Mouse (Mus musculus) midbrain, embryonic 15.5 days (tissue): ENCODE measurements around the gene Slc27a2. TPM values are rescaled to one million over a fixed set of nuclear protein-coding genes. Genes with fewer than 3 reads are reported as not detected.

ENCODE experiments used
- ATAC-seq: fragments of 200-750 bp; cut with Nextera tagmentation; replicated peaks from 2 replicates; pipeline ENCODE4 v1.8.0; 2017; ENCODE audit warnings: moderate TSS enrichment
- H3K27ac ChIP-seq: fragments of 300-500 bp; sonication (generic); 2 replicates; pipeline ENCODE4 v1.5.1; 2015; ENCODE audit warnings: mild to moderate bottlenecking, inconsistent platforms
- H3K27me3 ChIP-seq: fragments of 300-500 bp; sonication (generic); replicated peaks from 2 replicates; pipeline ENCODE4 v1.6.1; 2015; ENCODE audit warnings: inconsistent platforms
- H3K36me3 ChIP-seq: fragments of 300-500 bp; sonication (generic); replicated peaks from 2 replicates; pipeline ENCODE4 v1.6.1; 2015; ENCODE audit warnings: inconsistent platforms
- H3K4me1 ChIP-seq: fragments of 300-500 bp; sonication (generic); 2 replicates; pipeline ENCODE4 v1.6.1; 2015; ENCODE audit warnings: inconsistent platforms
- H3K4me2 ChIP-seq: fragments of 300-500 bp; sonication (generic); 2 replicates; pipeline ENCODE4 v1.6.1; 2015; ENCODE audit warnings: inconsistent platforms, mild to moderate bottlenecking, moderate library complexity
- H3K4me3 ChIP-seq: fragments of 300-500 bp; sonication (generic); 2 replicates; pipeline ENCODE4 v1.5.1; 2015; ENCODE audit warnings: mild to moderate bottlenecking, inconsistent platforms
- H3K9ac ChIP-seq: fragments of 300-500 bp; sonication (generic); 2 replicates; pipeline ENCODE4 v1.6.1; 2015; ENCODE audit warnings: mild to moderate bottlenecking, inconsistent platforms
- H3K9me3 ChIP-seq: fragments of 300-500 bp; sonication (generic); 2 replicates; pipeline ENCODE4 v1.6.1; 2016; ENCODE audit warnings: inconsistent platforms
- WGBS: fragments of 180-500 bp; shearing (Covaris S2); methylation state at CpG from one replicate; pipeline ENCODE4 v1.1.7; 2015; ENCODE audit warnings: mixed read lengths; 5-methylcytosine and 5-hydroxymethylcytosine counted together
- polyA plus RNA-seq: library from polyadenylated mRNA; unstranded; fragments of >200 nt; fragmentation: Nextera tagmentation; extraction: Ambion mirVana; gene quantifications from 2 replicates; pipeline ENCODE4 v1.2.1, GENCODE M21; 2015

Gene Slc27a2
- polyA plus RNA-seq, 1 experiment from 2014 or later: 13.0 TPM

GRCm38 (mm10) chr2:126527461-126527860 lies 24.7 kb upstream of the Slc27a2 start:
- no peaks in the 10 kb centered on the region for H3K36me3 ChIP-seq
- no peak overlapping the region for H3K27ac ChIP-seq
- ATAC-seq: no peak
- no peak overlapping the region for H3K9ac ChIP-seq
- no peaks in the 10 kb centered on the region for H3K4me1 ChIP-seq
- no peak overlapping the region for H3K4me2 ChIP-seq
- H3K9me3 ChIP-seq: no peaks in the 10 kb centered on the region
- 92% methylated on average over 8 of the region's 8 CpGs for WGBS
- H3K27me3 ChIP-seq: no peaks in the 10 kb centered on the region
- no peak overlapping the region for H3K4me3 ChIP-seq

GRCm38 (mm10) chr2:126530581-126530980 lies 21.6 kb upstream of the Slc27a2 start:
- Histone ChIP-seq H3K4me1 (no peaks in the 10 kb centered on the region), H3K4me2 (no peak overlapping the region), H3K4me3 (no peak overlapping the region), H3K9ac (no peak overlapping the region), H3K27ac (no peak overlapping the region), H3K36me3 (no peaks in the 10 kb centered on the region), H3K27me3 (no peaks in the 10 kb centered on the region), H3K9me3 (no peaks in the 10 kb centered on the region)
- ATAC-seq: no peak
- 82% methylated on average over 3 of the region's 3 CpGs for WGBS

- Histone ChIP-seq H3K36me3 (no peaks in the 10 kb centered on the region), H3K4me3 (no peak overlapping the region), H3K27ac (no peak overlapping the region), H3K4me1 (no peaks in the 10 kb centered on the region), H3K27me3 (no peaks in the 10 kb centered on the region), H3K9me3 (no peaks in the 10 kb centered on the region), H3K4me2 (no peak overlapping the region), H3K9ac (no peak overlapping the region)
- ATAC-seq: no peak
Observed at GRCm38 (mm10) chr2:126537654-126538053, 14.6 kb upstream of the Slc27a2 start.

GRCm38 (mm10) chr2:126540390-126540925 lies 11.7 kb upstream of the Slc27a2 start:
- H3K9ac ChIP-seq: no peak overlapping the region
- no peaks in the 10 kb centered on the region for H3K9me3 ChIP-seq
- no peaks in the 10 kb centered on the region for H3K4me1 ChIP-seq
- H3K4me3 ChIP-seq: no peak overlapping the region
- no peak for ATAC-seq
- no peaks in the 10 kb centered on the region for H3K36me3 ChIP-seq
- 91% methylated on average over 6 of the region's 6 CpGs for WGBS
- no peak overlapping the region for H3K27ac ChIP-seq
- no peak overlapping the region for H3K4me2 ChIP-seq
- no peaks in the 10 kb centered on the region for H3K27me3 ChIP-seq

- ATAC-seq: no peak
- H3K36me3 ChIP-seq: no peaks in the 10 kb centered on the region
- 90% methylated on average over 5 of the region's 5 CpGs for WGBS
Observed at GRCm38 (mm10) chr2:126542211-126542610, 10.0 kb upstream of the Slc27a2 start.

GRCm38 (mm10) chr2:126545297-126545696 lies 6.9 kb upstream of the Slc27a2 start:
- no peaks in the 10 kb centered on the region for H3K27me3 ChIP-seq
- no peaks in the 10 kb centered on the region for H3K9me3 ChIP-seq
- H3K36me3 ChIP-seq: no peaks in the 10 kb centered on the region
- 74% methylated on average over 5 of the region's 5 CpGs for WGBS
- H3K9ac ChIP-seq: no peak overlapping the region
- H3K4me2 ChIP-seq: no peak overlapping the region
- H3K4me3 ChIP-seq: no peak overlapping the region
- ATAC-seq: no peak
- H3K4me1 ChIP-seq: no peaks in the 10 kb centered on the region
- no peak overlapping the region for H3K27ac ChIP-seq

More at GRCm38 (mm10) chr2:126542211-126542610, 10.0 kb upstream of the Slc27a2 start:
- H3K27me3 ChIP-seq: no peaks in the 10 kb centered on the region
- H3K4me2 ChIP-seq: no peak overlapping the region
- no peaks in the 10 kb centered on the region for H3K4me1 ChIP-seq
- H3K4me3 ChIP-seq: no peak overlapping the region
- no peak overlapping the region for H3K9ac ChIP-seq
- H3K27ac ChIP-seq: no peak overlapping the region
- H3K9me3 ChIP-seq: no peaks in the 10 kb centered on the region

- 87% methylated on average over 3 of the region's 3 CpGs for WGBS
- no peak for ATAC-seq
- H3K9ac ChIP-seq: no peak overlapping the region
- no peaks in the 10 kb centered on the region for H3K9me3 ChIP-seq
- H3K27ac ChIP-seq: no peak overlapping the region
- H3K4me3 ChIP-seq: no peak overlapping the region
- H3K27me3 ChIP-seq: no peaks in the 10 kb centered on the region
- no peaks in the 10 kb centered on the region for H3K4me1 ChIP-seq
- no peak overlapping the region for H3K4me2 ChIP-seq
- H3K36me3 ChIP-seq: no peaks in the 10 kb centered on the region
Observed at GRCm38 (mm10) chr2:126546392-126546791, 5.8 kb upstream of the Slc27a2 start.

GRCm38 (mm10) chr2:126549681-126550080 lies 2.5 kb upstream of the Slc27a2 start:
- Histone ChIP-seq H3K9me3 (no peaks in the 10 kb centered on the region), H3K4me1 (peaks cover 13% of the 10 kb centered on the region), H3K4me2 (no peak overlapping the region), H3K27me3 (peaks cover 4% of the 10 kb centered on the region), H3K4me3 (no peak overlapping the region), H3K9ac (no peak overlapping the region), H3K36me3 (no peaks in the 10 kb centered on the region), H3K27ac (no peak overlapping the region)
- 88% methylated on average over 7 of the region's 7 CpGs for WGBS
- ATAC-seq: no peak

- Histone ChIP-seq H3K9me3 (no peaks in the 10 kb centered on the region), H3K27me3 (peaks cover 10% of the 10 kb centered on the region), H3K4me3 (no peak overlapping the region), H3K27ac (no peak overlapping the region), H3K36me3 (no peaks in the 10 kb centered on the region), H3K9ac (no peak overlapping the region), H3K4me2 (no peak overlapping the region), H3K4me1 (peaks cover 13% of the 10 kb centered on the region)
- WGBS: 72% methylated on average over 8 of the region's 8 CpGs
- ATAC-seq: no peak
Observed at GRCm38 (mm10) chr2:126551244-126551890, 840 bp upstream of the Slc27a2 start.

- Histone ChIP-seq H3K27me3 (peaks cover 10% of the 10 kb centered on the region), H3K27ac (no peak overlapping the region), H3K4me2 (peak overlapping the region; percentile 98; the same call in 1 of the 2 replicates), H3K9me3 (no peaks in the 10 kb centered on the region), H3K4me1 (peaks cover 13% of the 10 kb centered on the region), H3K36me3 (no peaks in the 10 kb centered on the region), H3K9ac (0 out of 2 replicates have a peak overlapping the region, but pooled peaks have one; percentile 77), H3K4me3 (peak overlapping the region; percentile 81)
- 23% methylated on average over 5 of the region's 5 CpGs for WGBS
- no peak for ATAC-seq
Observed at GRCm38 (mm10) chr2:126551896-126552295, 311 bp upstream of the Slc27a2 start.

- peak; percentile 84 for ATAC-seq
- Histone ChIP-seq H3K36me3 (no peaks in the 10 kb centered on the region), H3K9me3 (no peaks in the 10 kb centered on the region), H3K4me2 (peak overlapping the region; percentile 98), H3K4me1 (peaks cover 13% of the 10 kb centered on the region), H3K27ac (peak overlapping the region; percentile 79), H3K27me3 (peaks cover 10% of the 10 kb centered on the region), H3K9ac (peak overlapping the region; percentile 77), H3K4me3 (peak overlapping the region; percentile 81)
- under 1% methylated on average over 26 of the region's 26 CpGs for WGBS
Observed at GRCm38 (mm10) chr2:126553291-126553639, 1.1 kb downstream of the Slc27a2 start.

GRCm38 (mm10) chr2:126555533-126555932 lies 3.3 kb downstream of the Slc27a2 start:
- Histone ChIP-seq H3K27me3 (peaks cover 10% of the 10 kb centered on the region), H3K4me3 (no peak overlapping the region), H3K36me3 (no peaks in the 10 kb centered on the region), H3K9ac (no peak overlapping the region), H3K4me1 (peaks cover 13% of the 10 kb centered on the region), H3K4me2 (no peak overlapping the region), H3K9me3 (no peaks in the 10 kb centered on the region), H3K27ac (no peak overlapping the region)
- ATAC-seq: no peak
- 83% methylated on average over 5 of the region's 5 CpGs for WGBS

GRCm38 (mm10) chr2:126560094-126560493 lies 7.9 kb downstream of the Slc27a2 start:
- 98% methylated on average over 1 of the region's 1 CpGs for WGBS

More at GRCm38 (mm10) chr2:126560094-126560493, 7.9 kb downstream of the Slc27a2 start:
- no peak overlapping the region for H3K27ac ChIP-seq
- H3K4me1 ChIP-seq: no peaks in the 10 kb centered on the region
- H3K9ac ChIP-seq: no peak overlapping the region
- no peak overlapping the region for H3K4me3 ChIP-seq
- no peak overlapping the region for H3K4me2 ChIP-seq
- no peak for ATAC-seq
- no peaks in the 10 kb centered on the region for H3K36me3 ChIP-seq
- H3K27me3 ChIP-seq: 0 out of 2 replicates have a peak, but pooled peaks cover 2% of the 10 kb centered on the region
- H3K9me3 ChIP-seq: no peaks in the 10 kb centered on the region
